Mouse (Mus musculus) E14TG2a.4 (cell line): Measurements from ENCODE around the gene Zfp503.

Experiments used
- H3K27me3 ChIP-seq: 2 replicates; pipeline ENCODE4 v1.6.1; 2014; ENCODE audit warnings: low read length, control low read depth; ENCODE audit not compliant: insufficient read depth
- H3K36me3 ChIP-seq: 2 replicates; pipeline ENCODE4 v1.6.1; 2014; ENCODE audit warnings: low read length, control low read depth; ENCODE audit not compliant: insufficient read depth
- H3K4me1 ChIP-seq: replicated peaks from 2 replicates; pipeline ENCODE4 v1.6.1; 2014; ENCODE audit warnings: low read depth, low read length, control low read depth
- H3K4me3 ChIP-seq: replicated peaks from 2 replicates; pipeline ENCODE4 v1.5.1; 2014; ENCODE audit warnings: mild to moderate bottlenecking, low read length
- H3K9me3 ChIP-seq: 2 replicates; pipeline ENCODE4 v1.6.1; 2014; ENCODE audit warnings: low read length, control low read depth
- CTCF ChIP-seq: conservative IDR thresholded peaks from 2 replicates; pipeline ENCODE4 v1.5.1; 2014; ENCODE audit warnings: low read length
- NANOG ChIP-seq: IDR thresholded peaks from 2 replicates; pipeline ENCODE4 v1.6.1; 2014; ENCODE audit warnings: borderline replicate concordance, low read length, mixed read lengths
- POU5F1 ChIP-seq: IDR thresholded peaks from 2 replicates; pipeline ENCODE4 v1.6.1; 2014; ENCODE audit warnings: low read length, borderline replicate concordance

Zfp503 gene

DNA sequence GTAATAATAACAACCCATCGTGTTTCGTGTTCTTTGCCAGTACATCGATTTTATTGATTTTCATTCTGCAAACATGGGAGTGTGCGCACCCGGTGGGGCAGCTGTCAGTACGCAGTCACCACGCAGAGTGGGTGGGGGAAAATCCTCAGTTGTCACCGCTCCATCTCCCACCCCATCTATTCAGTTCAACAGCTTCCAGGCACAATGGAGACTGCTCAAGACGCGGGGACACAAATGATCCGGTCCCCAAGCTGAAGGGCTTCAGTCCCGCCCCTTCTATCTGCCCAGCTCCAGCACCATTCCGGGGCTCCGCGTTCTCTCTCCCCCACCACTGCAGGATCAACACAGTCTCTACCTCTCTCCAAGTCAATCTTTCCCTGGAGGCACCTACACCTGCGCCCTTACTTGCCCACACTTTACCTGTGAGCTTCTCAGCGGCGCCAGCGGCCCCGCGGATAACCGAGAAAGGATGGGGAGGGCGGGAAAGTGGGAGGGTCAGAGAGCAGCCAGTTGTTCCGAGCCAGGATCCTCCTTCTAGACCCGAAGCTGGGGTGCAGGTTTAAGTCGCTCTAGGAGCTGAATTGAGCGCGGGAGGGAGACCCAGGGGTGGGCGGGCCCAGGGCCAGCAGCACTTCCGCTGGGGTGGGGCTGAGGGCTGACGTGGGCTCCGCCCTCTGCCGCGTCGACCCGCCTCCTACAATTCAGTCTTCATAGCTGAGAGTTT lies 5.8 kb upstream of the Zfp503 start:
- TF ChIP-seq POU5F1 (no peak), CTCF (no peak)
- no peaks in the 10 kb centered on the region for H3K36me3 ChIP-seq
- H3K27me3 ChIP-seq: peaks cover 84% of the 10 kb centered on the region
- peaks cover 32% of the 10 kb centered on the region for H3K4me1 ChIP-seq
- no peaks in the 10 kb centered on the region for H3K9me3 ChIP-seq
- H3K4me3 ChIP-seq: peak overlapping the region; percentile 76

DNA sequence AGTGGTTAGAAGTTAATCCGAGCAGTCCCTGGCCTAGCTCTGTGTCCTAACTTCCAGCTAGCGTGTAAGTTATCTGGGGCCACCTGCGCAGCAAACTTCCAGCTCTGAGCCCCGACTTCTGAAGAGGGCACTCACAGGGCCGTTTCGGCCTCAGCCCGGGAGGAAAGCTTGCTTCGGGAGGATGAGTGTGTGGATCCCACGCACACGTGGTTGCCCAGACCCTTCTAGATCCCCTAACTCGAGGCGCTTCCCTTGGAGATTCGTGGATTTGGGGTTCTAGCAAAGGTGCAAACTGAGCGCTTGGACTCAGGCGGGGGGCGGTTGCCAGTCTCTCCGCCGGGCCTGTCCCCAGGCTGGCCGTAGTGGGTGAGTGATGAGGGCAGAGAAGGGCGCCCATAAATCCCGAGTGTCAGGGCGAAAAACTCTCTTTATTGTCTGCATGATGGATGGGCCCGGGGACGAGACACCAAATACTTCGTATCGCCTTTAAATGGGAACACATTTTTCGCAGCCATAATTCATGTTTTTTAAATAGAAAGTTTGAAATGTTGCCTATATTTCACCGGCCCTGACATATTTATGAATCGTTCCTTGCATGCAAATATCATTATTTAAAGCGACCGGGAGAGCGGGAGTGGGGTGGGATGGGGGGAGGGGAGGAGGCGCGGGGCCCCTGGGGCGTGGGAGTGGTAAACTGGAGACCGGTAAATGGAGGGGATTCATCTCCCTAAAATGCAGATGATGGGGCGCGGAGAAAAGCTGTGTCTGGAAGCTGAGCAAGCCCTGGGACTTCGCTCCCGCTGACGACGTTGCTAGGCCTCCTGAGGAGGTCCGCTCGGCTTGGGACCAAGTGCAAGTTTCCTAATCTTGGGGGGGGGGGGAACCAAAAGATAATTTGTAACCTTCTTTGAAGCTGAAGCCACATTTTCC lies 4.9 kb upstream of the Zfp503 start:
- Histone ChIP-seq H3K9me3 (no peaks in the 10 kb centered on the region), H3K4me3 (peak overlapping the region; percentile 76), H3K36me3 (no peaks in the 10 kb centered on the region), H3K4me1 (peaks cover 40% of the 10 kb centered on the region), H3K27me3 (peaks cover 87% of the 10 kb centered on the region)
- TF ChIP-seq NANOG (no peak), POU5F1 (no peak), CTCF (no peak)

DNA sequence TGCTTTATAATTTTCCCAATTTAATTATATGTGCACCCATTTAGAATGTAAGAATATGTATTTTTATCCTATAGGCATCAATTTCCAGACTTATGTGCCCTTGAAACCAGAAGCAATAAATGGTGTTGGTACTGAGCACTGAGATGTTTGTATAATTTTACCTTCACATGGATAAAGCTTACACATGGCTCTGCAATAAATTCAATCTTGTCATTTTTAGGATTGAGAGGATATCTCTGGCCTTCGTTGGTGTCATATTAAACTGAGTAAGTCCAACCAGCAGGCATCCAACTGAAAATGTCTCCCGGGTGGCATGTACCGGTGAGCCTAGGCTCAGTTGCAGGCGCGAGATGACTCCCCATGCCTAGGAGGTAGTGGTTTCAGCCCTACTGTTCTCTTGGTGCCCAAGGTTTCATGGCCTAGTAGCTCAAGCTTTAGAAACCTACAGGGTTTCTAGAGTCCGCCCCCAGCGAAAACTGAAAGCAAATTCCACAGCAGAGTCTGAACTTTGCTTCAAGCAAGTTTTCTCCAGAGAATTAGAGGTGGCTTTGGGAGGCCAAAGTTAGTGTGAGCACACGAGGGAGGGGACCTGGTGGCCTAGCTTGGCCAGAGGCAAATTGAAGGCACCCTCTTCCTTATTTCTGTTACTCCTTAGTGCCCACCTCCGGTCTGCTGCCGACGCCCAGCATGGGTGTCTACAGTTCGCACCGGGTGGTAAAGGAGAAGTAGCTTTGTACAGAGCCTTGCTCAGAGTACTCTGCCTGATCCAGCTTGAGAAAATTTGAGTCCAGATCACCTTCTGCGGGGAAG lies 4.1 kb upstream of the Zfp503 start:
- H3K9me3 ChIP-seq: no peaks in the 10 kb centered on the region
- H3K27me3 ChIP-seq: peaks cover 91% of the 10 kb centered on the region
- TF ChIP-seq CTCF: no peak
- no peak for TF ChIP-seq NANOG
- no peak for TF ChIP-seq POU5F1
- H3K36me3 ChIP-seq: no peaks in the 10 kb centered on the region
- H3K4me3 ChIP-seq: 0 out of 2 replicates have a peak overlapping the region, but pooled peaks have one; percentile 32
- H3K4me1 ChIP-seq: peaks cover 49% of the 10 kb centered on the region

DNA sequence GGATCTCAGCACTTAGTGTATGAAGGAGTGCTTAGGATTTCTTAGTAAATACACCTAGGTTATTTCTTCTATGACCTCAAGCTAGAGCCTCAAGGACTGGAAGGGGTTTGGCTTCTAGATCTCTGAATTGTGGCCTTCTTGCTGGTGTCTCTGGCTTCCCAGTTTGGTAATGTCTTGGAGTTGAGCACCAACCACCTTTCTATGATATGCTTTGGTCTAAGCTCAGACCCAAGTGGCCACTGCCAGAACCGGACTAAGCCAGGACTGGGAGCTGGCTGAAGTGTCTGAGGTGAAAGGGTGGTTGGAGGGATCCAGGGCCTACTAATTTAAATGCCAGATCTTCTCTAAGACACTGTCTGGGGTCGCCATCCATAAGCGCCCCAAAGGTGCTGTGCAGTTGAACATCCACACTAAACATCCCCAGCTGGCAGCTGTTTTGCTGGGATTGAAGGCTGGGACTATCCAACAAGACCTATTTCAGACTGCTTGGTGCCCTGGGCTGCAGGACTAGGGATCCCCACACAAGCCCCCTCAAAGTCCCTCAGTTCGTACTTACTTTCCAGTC lies 3.0 kb upstream of the Zfp503 start:
- no peaks in the 10 kb centered on the region for H3K36me3 ChIP-seq

DNA sequence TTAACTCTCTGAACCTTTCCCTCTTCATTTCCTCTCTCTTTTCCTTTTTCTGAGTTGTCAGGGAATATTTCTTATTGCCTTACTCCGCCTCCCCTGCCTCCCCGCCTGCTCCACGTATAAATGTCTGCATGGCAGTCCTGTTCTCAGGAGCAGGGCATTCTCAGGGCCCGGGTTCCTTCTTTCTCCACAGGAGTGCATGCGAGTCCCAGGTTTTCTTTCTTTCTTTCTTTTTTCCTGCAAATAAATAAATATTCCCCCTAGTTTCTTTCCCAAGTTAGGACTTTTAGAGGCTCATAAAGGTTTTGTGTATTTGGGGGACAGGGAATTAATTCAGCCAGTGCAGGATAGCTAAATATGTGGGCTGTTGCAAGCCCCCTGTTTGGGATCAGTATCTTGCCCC lies 2.5 kb upstream of the Zfp503 start:
- no peak for TF ChIP-seq CTCF
- TF ChIP-seq NANOG: no peak
- no peak for TF ChIP-seq POU5F1

More for the DNA sequence above, 3.0 kb upstream of the Zfp503 start:
- TF ChIP-seq NANOG: no peak
- no peak for TF ChIP-seq POU5F1
- no peak for TF ChIP-seq CTCF
- Histone ChIP-seq H3K9me3 (no peaks in the 10 kb centered on the region), H3K27me3 (peaks cover 94% of the 10 kb centered on the region), H3K4me3 (no peak overlapping the region), H3K4me1 (peaks cover 49% of the 10 kb centered on the region)

DNA sequence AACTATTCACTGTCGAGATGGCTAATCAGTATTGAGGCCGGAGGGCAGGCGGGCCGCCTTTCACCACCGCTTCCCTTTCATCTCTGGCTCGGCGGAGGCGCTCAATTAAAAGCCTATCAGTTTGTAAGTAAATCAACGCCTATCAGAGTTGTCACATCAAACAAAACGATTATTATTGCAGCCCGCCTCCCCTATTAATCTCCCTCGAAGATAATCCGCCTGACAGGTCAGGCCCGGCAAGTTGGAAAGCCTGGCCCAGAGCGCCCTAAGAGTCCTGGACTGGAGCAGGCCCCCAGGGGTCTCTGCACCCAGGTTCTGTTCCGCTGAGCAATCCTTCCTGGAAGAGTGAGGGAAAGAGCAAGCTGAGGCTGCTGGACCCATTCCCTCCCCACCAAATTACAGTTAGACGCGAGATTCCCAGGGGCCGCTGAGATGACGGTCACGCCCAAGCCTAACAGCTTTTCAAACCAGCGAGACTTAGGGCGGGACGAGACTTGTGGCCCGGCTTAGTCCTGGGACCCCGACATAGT lies 1.9 kb upstream of the Zfp503 start:
- Histone ChIP-seq H3K9me3 (no peaks in the 10 kb centered on the region), H3K27me3 (peaks cover 96% of the 10 kb centered on the region), H3K4me3 (peak overlapping the region; percentile 13; the same call in 1 of the 2 replicates), H3K4me1 (peaks cover 58% of the 10 kb centered on the region), H3K36me3 (no peaks in the 10 kb centered on the region)
- TF ChIP-seq POU5F1: no peak
- no peak for TF ChIP-seq CTCF
- no peak for TF ChIP-seq NANOG

More for the DNA sequence above, 2.5 kb upstream of the Zfp503 start:
- Histone ChIP-seq H3K9me3 (no peaks in the 10 kb centered on the region), H3K4me3 (no peak overlapping the region), H3K27me3 (peaks cover 96% of the 10 kb centered on the region), H3K4me1 (peaks cover 52% of the 10 kb centered on the region), H3K36me3 (no peaks in the 10 kb centered on the region)

DNA sequence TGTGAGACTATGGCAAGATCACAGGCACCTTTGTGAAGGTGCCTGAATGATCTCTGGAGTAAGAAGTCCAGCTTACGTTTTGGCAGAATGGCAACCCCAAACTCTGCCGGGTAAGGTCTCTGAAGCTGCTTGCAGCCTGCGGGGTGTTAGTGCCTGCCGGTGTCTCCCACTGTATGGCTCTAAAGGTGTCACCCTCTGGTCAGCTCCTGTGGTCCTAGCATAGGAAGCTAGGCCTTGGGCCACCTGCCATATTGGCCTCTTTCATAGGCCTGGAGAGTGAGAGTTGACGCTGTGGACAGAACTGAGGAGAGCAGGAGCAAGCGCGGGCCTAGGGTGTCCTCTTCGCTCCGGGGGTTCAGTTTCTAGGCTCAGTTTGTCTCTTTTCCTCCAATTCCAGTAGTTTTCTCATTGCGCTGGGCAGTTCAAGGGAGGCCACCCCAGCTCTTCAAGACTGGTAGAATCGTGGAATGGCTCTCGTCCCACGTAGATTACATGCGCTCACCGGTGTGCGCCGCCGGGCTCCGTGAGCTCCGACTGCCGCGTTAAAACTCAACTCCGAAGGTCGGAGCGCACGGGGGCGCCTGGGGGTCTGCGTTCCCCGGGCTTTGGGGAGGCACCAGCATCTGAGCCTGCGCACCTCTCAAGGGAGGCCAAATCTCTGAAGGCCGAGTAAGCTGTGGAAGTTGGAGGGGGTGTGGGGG lies 1.1 kb upstream of the Zfp503 start:
- Histone ChIP-seq H3K4me3 (no peak overlapping the region), H3K9me3 (no peaks in the 10 kb centered on the region), H3K27me3 (peaks cover 98% of the 10 kb centered on the region), H3K4me1 (peaks cover 62% of the 10 kb centered on the region), H3K36me3 (no peaks in the 10 kb centered on the region)
- TF ChIP-seq CTCF: no peak
- no peak for TF ChIP-seq POU5F1
- TF ChIP-seq NANOG: no peak
